Mouse (Mus musculus): Measurements from ENCODE around the gene Mrps33.

Mrps33 gene

DNA sequence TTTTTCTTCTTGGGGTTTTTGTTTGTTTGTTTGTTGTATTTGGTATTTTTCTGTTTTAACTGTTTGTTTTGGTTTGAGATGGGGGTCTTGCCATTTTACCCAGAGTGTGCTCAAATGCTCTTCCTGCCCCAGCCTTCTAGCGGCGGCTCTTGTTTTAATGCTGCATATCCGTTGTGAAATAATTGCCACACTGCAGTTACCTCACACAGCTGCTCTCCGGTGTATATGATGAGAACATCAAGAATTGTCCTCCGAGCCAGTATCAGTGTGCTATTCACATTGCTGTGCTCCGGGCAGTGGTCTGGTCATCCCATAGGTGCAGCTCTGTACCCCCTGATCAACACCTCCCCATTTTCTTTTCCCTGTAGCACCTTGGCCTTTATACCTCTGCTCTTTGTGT is 34.5 kb downstream of the Mrps33 start:
- DNase-seq, result no peak

DNA sequence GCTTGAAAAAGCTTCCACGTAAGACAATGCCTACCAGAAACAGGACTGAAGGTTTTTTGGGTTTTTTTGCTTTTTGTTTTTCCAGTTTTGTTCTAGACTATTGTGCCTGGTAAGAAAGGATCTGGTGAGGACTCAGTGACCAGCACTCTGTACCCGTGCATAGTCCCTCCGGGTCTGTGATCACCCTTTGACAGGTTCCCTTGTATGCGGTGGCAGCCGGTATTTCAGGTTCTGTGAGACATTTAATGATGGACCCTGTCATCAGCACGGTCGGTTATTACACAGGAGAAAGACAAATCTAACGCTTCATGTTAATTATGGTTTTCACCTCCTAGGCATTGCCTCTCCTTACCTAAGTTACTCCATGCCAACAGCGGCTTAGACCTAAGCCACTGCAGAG is 35.8 kb downstream of the Mrps33 start:
- DNase-seq, result no peak

DNA sequence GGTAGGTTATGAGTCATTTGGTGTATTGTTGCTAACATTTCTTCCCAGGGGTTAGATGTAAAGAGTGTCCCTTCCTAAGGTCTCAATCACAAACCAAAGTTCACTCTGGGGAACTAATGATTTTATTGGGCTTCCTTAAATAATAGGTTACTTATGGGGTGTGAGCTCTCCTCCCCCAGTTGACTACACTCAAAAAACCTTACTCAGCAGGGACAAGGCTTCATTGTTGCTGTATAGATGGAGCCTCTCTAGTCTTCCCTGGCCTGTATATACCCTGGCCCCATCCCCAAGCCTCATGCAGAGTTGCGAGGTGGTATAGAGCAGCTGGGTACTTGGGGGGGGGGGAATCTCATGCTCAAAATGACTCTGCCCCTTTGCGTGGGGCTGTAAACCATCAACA is 53.6 kb downstream of the Mrps33 start:
- DNase-seq, result no peak

Data from right cerebral cortex, adult 18-20 months (tissue).